Mouse (Mus musculus) lung, adult 2 months (tissue): ENCODE results near the gene Plin4.

Experiments used
- CTCF ChIP-seq: fragments of 200-500 bp; IDR thresholded peaks from 2 replicates; pipeline ENCODE4 v1.5.1; 2011; ENCODE audit warnings: mild to moderate bottlenecking, low read length, control low read depth; ENCODE audit not compliant: insufficient read depth
- POLR2A ChIP-seq: fragments of 200-500 bp; IDR thresholded peaks from 2 replicates; pipeline ENCODE4 v1.6.1; 2011; ENCODE audit warnings: low read depth, mild to moderate bottlenecking, control low read depth, low read length, borderline replicate concordance; ENCODE audit errors: extremely low read depth

DNA sequence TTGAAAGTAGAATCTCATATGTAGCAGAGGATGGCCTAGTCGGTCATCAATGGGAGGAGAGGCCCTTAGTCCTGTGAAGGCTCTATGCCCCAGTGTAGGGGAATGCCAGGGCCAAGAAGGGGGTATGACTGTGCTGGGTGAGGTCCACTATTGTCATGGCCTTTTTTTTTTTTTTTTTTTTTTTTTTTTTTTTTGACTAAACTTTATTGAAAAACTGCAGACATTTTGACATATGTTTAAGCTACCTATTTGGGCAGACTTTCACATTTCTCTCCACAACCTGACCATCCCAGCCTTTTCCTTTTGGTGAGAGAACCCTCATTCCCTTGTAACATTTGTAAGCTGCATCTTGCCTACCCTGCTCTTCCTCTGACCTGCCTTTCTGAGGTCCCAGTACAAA lies 17.3 kb downstream of the Plin4 start:
- TF ChIP-seq CTCF (no peak), POLR2A (no peak)
